Mouse (Mus musculus): ENCODE measurements around the gene Tmem210. TPM values are rescaled to one million over a fixed set of nuclear protein-coding genes. Genes with fewer than 3 reads are reported as not detected.

The Tmem210 gene
- total RNA-seq (2014; rRNA removed) (not detected in 2 replicates), polyA plus RNA-seq (2015; fragmentation: Nextera tagmentation; extraction: Ambion mirVana) (not detected in 2 replicates)

DNA sequence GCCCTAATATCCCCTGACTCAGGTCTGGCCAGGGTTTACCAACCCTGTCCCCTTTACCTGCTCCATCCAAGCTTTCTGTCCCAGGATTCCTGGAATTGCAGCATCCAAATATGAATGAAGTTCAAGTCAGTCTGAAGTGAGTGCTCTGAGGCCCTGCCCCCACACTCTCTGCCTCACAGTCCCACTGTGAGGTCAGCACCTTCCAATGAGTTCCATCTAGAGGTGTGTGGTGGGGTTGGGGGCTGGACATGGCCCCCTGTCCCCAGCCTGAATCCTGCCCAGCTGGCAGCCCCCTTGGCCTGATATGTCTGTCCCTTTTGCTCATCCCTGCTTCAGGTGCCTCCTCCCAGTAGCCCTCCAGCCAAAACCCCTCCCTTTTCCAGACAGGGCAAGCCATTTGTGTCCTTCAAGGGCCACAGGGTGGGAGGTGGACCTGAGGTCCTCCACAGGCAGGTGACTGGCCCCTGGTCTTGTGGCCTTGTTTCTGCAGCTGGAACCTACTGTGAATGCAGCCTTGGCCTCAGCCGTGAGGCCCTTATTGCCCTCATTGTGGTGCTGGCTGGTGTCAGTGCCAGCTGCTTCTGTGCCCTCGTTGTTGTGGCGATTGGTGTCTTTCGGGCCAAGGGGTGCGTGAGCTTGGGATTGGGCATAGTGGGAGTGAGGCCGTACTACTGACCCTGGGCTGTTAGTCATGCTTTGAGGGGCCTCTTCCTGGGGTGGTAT is at the start of gene Tmem210:
TSS of gene Tmem210 (plus strand) at position 219 of the 723 bp plus-strand sequence.
- no peak within 1 kb of the TSS for H3K4me3 ChIP-seq (ENCODE audit: low read depth, low read length)
- peaks cover 30% of the 10 kb centered on the region for H3K36me3 ChIP-seq (ENCODE audit: insufficient read depth, low read length)
- H3K4me2 ChIP-seq (ENCODE audit: low read depth, low read length, poor library complexity, severe bottlenecking), result no peak within 1 kb of the TSS
- 77% methylated on average over 6 of the region's 6 CpGs for WGBS
- ATAC-seq (ENCODE audit: low FRiP score) (no peak), DNase-seq (ENCODE audit: low spot score) (no peak)
- H3K27me3 ChIP-seq (ENCODE audit: insufficient read depth, low read length), result peaks cover 35% of the 10 kb centered on the region
- TF ChIP-seq CTCF (IDR thresholded peaks at IDR 0.05), result no peak
- no peak within 1 kb of the TSS for H3K27ac ChIP-seq (ENCODE audit: low read depth, low read length)
- peaks cover 11% of the 10 kb centered on the region; the same call in 1 of the 2 replicates for H3K4me1 ChIP-seq (ENCODE audit: insufficient read depth, low read length)
- H3K9me3 ChIP-seq (ENCODE audit: low read length), result no peaks in the 10 kb centered on the region
- no peak within 1 kb of the TSS for H3K9ac ChIP-seq (replicated peaks; ENCODE audit: low read length, poor library complexity, severe bottlenecking)

DNA sequence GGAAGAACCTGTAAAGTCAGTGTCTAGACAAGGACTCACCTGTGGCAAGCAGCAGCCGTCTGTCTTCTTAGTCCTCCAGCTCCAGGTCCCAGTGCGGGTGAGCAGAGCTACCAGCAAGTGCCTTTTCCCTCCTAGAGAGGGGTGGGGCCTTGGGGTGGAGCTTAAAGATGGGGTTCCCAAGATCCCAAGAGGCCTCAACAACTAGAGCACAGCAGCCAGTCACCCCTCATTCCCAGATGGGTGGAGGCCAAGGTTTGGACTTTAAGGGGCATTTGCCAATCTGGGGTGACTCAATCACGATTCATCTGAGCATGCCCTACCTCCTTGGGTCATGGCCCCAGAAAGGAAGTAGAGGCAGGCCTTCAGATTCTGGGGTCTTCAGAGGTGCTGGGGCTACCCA is 48.2 kb upstream of the Tmem210 start:
- H3K27ac ChIP-seq (ENCODE audit: low read depth, low read length), result no peak overlapping the region

DNA sequence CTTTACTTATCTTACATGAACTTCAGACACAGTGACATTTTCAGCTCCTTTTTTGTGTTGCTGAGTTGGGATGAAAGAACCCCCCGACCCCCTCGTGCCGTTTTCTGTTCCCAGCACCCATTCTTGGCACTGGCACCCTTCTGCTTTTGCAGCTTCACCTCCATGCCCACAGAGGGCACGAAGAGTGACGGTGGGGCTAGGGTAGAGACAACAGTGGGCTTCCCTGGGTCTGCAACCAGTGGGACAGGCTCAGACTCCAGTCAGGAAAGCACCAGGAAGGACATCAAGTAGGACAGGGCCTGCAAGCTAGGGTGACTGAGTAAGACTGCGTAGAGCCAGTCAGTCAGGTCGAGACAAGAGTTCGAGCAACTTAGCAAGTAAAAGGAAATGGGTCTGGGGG is 47.6 kb upstream of the Tmem210 start:
- peak overlapping the region; percentile 59; the same call in 1 of the 2 replicates for H3K27ac ChIP-seq (ENCODE audit: low read depth, low read length)
- ATAC-seq (ENCODE audit: low FRiP score) (no peak), DNase-seq (ENCODE audit: low spot score) (no peak)
- peaks cover 7% of the 10 kb centered on the region for H3K36me3 ChIP-seq (ENCODE audit: insufficient read depth, low read length)
- TF ChIP-seq CTCF (IDR thresholded peaks at IDR 0.05), result no peak
- 53% methylated on average over 8 of the region's 8 CpGs for WGBS
- no peaks in the 10 kb centered on the region for H3K9me3 ChIP-seq (ENCODE audit: low read length)
- H3K4me1 ChIP-seq (ENCODE audit: insufficient read depth, low read length), result peaks cover 9% of the 10 kb centered on the region; the same call in 1 of the 2 replicates
- no peaks in the 10 kb centered on the region; the same call in 1 of the 2 replicates for H3K27me3 ChIP-seq (ENCODE audit: insufficient read depth, low read length)
- H3K4me2 ChIP-seq (ENCODE audit: low read depth, low read length, poor library complexity, severe bottlenecking), result peak overlapping the region; percentile 94
- H3K9ac ChIP-seq (replicated peaks; ENCODE audit: low read length, poor library complexity, severe bottlenecking), result no peak overlapping the region
- peak overlapping the region; percentile 75; the same call in 1 of the 2 replicates for H3K4me3 ChIP-seq (ENCODE audit: low read depth, low read length)

More for the DNA sequence above, 48.2 kb upstream of the Tmem210 start:
- Histone ChIP-seq H3K9ac (replicated peaks; ENCODE audit: low read length, poor library complexity, severe bottlenecking) (no peak overlapping the region), H3K36me3 (ENCODE audit: insufficient read depth, low read length) (peaks cover 2% of the 10 kb centered on the region), H3K4me3 (ENCODE audit: low read depth, low read length) (no peak overlapping the region), H3K27me3 (ENCODE audit: insufficient read depth, low read length) (no peaks in the 10 kb centered on the region; the same call in 1 of the 2 replicates), H3K4me2 (ENCODE audit: low read depth, low read length, poor library complexity, severe bottlenecking) (no peak overlapping the region), H3K4me1 (ENCODE audit: insufficient read depth, low read length) (peaks cover 9% of the 10 kb centered on the region; the same call in 1 of the 2 replicates), H3K9me3 (ENCODE audit: low read length) (no peaks in the 10 kb centered on the region)
- TF ChIP-seq CTCF (IDR thresholded peaks at IDR 0.05), result no peak
- WGBS, result 89% methylated on average over 3 of the region's 3 CpGs
- ATAC-seq (ENCODE audit: low FRiP score) (no peak), DNase-seq (ENCODE audit: low spot score) (no peak)

DNA sequence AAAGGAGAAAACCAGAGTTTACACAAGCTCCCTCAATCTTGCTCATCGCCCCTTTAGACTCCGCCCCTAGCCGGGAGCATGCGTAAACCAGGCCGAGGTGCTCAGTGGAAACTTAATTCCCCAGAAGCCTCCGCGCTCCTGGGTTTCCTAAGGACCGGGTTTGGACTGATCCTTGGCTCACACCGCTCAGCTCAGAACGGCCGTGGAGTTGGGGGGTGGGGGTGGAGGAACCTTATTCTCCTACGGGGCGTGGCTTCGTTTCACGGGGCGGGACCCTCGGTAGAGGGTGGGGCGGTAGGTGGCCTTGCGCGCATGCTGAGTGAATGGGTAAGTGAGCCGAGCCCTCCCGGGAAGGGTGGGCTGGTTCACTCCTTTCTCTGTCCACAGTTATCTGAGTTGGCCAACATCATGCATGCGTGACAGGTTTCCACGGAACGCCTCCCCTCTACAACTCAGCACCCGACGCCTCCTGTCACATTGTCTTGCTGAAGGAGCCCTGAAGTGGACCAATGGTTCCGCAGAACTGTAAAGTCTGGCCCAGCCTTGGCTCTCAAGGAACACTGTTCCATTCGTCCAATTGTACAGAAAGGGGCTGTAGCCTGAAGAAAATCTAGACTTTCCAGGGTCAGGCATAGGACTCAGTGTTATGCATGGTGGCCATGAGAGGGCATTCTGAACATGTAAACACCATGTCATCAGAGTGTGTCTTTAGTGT is 47.1 kb upstream of the Tmem210 start:
- peak; percentile 79 for ATAC-seq (ENCODE audit: low FRiP score)
- Histone ChIP-seq H3K36me3 (ENCODE audit: insufficient read depth, low read length) (peaks cover 12% of the 10 kb centered on the region), H3K4me1 (ENCODE audit: insufficient read depth, low read length) (peaks cover 9% of the 10 kb centered on the region; the same call in 1 of the 2 replicates), H3K9ac (replicated peaks; ENCODE audit: low read length, poor library complexity, severe bottlenecking) (peak overlapping the region; percentile 87), H3K9me3 (ENCODE audit: low read length) (no peaks in the 10 kb centered on the region), H3K4me3 (ENCODE audit: low read depth, low read length) (peak overlapping the region; percentile 75), H3K27me3 (ENCODE audit: insufficient read depth, low read length) (no peaks in the 10 kb centered on the region; the same call in 1 of the 2 replicates), H3K27ac (ENCODE audit: low read depth, low read length) (peak overlapping the region; percentile 80), H3K4me2 (ENCODE audit: low read depth, low read length, poor library complexity, severe bottlenecking) (peak overlapping the region; percentile 94)
- DNase-seq (ENCODE audit: low spot score), result peak; percentile 84
- WGBS, result under 1% methylated on average over 29 of the region's 29 CpGs
- TF ChIP-seq CTCF (IDR thresholded peaks at IDR 0.05), result no peak

DNA sequence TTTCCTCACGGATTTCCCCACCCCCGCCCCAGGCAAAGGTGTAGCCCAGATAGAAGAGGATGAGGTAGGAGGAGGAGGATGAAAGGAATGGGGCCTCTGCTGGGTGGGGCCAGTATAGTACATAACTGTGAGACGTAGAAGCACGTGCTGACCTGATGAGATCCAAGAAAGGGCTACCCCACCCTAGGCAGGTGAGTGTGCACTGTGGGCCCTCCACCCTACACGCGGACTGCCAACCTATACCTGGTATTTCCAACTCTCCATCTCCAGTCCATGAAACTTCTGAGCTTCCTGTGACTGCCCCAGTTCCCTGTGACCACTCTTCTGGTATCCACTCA is 46.5 kb upstream of the Tmem210 start:
- DNase-seq (ENCODE audit: low spot score) (no peak), ATAC-seq (ENCODE audit: low FRiP score) (peak; percentile 47; the same call in 1 of the 2 replicates)
- Histone ChIP-seq H3K4me1 (ENCODE audit: insufficient read depth, low read length) (peaks cover 9% of the 10 kb centered on the region; the same call in 1 of the 2 replicates), H3K4me3 (ENCODE audit: low read depth, low read length) (peak overlapping the region; percentile 75), H3K9me3 (ENCODE audit: low read length) (no peaks in the 10 kb centered on the region), H3K9ac (replicated peaks; ENCODE audit: low read length, poor library complexity, severe bottlenecking) (peak overlapping the region; percentile 87), H3K27me3 (ENCODE audit: insufficient read depth, low read length) (no peaks in the 10 kb centered on the region), H3K27ac (ENCODE audit: low read depth, low read length) (peak overlapping the region; percentile 80), H3K36me3 (ENCODE audit: insufficient read depth, low read length) (peaks cover 17% of the 10 kb centered on the region), H3K4me2 (ENCODE audit: low read depth, low read length, poor library complexity, severe bottlenecking) (peak overlapping the region; percentile 94)
- 14% methylated on average over 6 of the region's 6 CpGs for WGBS
- TF ChIP-seq CTCF (IDR thresholded peaks at IDR 0.05), result no peak

Measured in midbrain, postnatal 0 days (tissue).